Mouse (Mus musculus): ENCODE measurements at regions not wholly inside any gene's neighbourhood (a gene's known extent, or its start where the extent isn't known, plus 50 kb on each side); places are given as distances from the start of the nearest gene placed in this dataset.

- WGBS = 67% methylated on average over 6 of the region's 6 CpGs
- no peak overlapping the region for H3K4me2 ChIP-seq (replicated peaks)
- ATAC-seq (ENCODE audit: low FRiP score) = no peak
Observed at GRCm38 (mm10) chr1:94791052-94791451, 522.4 kb upstream of the Fam174a start.

DNA sequence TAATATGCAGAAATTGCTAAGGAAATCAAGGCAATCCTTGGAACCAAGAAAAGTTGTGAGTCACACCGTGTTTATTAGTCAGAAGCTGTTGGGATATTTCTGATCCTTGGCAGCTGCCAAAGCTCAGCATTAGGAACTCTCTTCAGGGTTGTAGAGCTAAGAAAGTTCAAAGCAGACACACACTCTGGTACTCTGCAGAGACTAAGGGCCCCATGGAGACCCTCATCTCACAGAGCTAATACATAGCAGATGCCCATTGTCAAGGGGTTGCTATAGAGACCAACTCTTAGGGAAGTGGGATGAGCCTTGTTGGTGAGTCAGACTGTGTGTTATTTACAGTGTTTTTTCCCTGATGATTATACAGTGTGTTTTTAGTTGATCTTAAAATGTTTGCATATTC, 517.4 kb upstream of the Fam174a start:
- WGBS = 56% methylated on average over 1 of the region's 1 CpGs
- ATAC-seq (ENCODE audit: low FRiP score) (no peak), DNase-seq (ENCODE audit: low spot score) (no peak)
- no peak overlapping the region for H3K4me2 ChIP-seq (replicated peaks)
- no peak overlapping the region for H3K4me3 ChIP-seq (replicated peaks; ENCODE audit: low read length)
- no peak overlapping the region for H3K27ac ChIP-seq
- no peaks in the 10 kb centered on the region for H3K4me1 ChIP-seq (replicated peaks; ENCODE audit: control insufficient read depth, insufficient read depth, low read length)
- H3K27me3 ChIP-seq (ENCODE audit: control insufficient read depth, insufficient read depth, low read length) = no peaks in the 10 kb centered on the region
- no peaks in the 10 kb centered on the region for H3K36me3 ChIP-seq (replicated peaks; ENCODE audit: control insufficient read depth, insufficient read depth)
- no peak overlapping the region for H3K9ac ChIP-seq
- no peaks in the 10 kb centered on the region for H3K9me3 ChIP-seq (ENCODE audit: control insufficient read depth, low read length)

More at GRCm38 (mm10) chr1:94791052-94791451, 522.4 kb upstream of the Fam174a start:
- no peak overlapping the region for H3K4me3 ChIP-seq (replicated peaks; ENCODE audit: low read length)
- no peaks in the 10 kb centered on the region for H3K36me3 ChIP-seq (replicated peaks; ENCODE audit: control insufficient read depth, insufficient read depth)
- no peaks in the 10 kb centered on the region for H3K4me1 ChIP-seq (replicated peaks; ENCODE audit: control insufficient read depth, insufficient read depth, low read length)
- H3K9me3 ChIP-seq (ENCODE audit: control insufficient read depth, low read length) = no peaks in the 10 kb centered on the region
- H3K27me3 ChIP-seq (ENCODE audit: control insufficient read depth, insufficient read depth, low read length) = no peaks in the 10 kb centered on the region
- H3K9ac ChIP-seq = no peak overlapping the region
- no peak for DNase-seq (ENCODE audit: low spot score)
- H3K27ac ChIP-seq = no peak overlapping the region

DNA sequence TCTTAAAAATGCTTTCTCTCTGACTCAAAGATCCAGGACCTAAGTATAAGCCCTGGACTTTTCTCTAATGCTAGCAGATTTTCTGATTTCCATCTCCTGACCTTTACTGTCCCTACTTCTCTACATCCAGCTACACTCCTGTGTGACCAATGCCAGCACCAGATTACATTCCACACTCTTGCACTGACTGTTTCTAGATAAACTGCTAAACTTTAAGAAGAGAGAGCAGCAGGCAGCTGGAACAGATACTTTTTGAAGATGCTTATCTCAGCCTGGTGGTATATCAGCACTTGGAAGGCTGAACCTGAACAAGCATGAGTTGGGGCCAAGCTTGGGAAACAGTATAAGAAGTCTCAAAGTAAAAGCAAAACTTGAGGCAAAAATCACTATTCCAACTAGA, 509.7 kb upstream of the Fam174a start:
- Histone ChIP-seq H3K4me2 (replicated peaks) (no peak overlapping the region), H3K9me3 (ENCODE audit: control insufficient read depth, low read length) (no peaks in the 10 kb centered on the region), H3K9ac (no peak overlapping the region), H3K36me3 (replicated peaks; ENCODE audit: control insufficient read depth, insufficient read depth) (no peaks in the 10 kb centered on the region), H3K4me1 (replicated peaks; ENCODE audit: control insufficient read depth, insufficient read depth, low read length) (no peaks in the 10 kb centered on the region), H3K27me3 (ENCODE audit: control insufficient read depth, insufficient read depth, low read length) (no peaks in the 10 kb centered on the region), H3K27ac (no peak overlapping the region), H3K4me3 (replicated peaks; ENCODE audit: low read length) (no peak overlapping the region)
- DNase-seq (ENCODE audit: low spot score) = no peak
- no peak for ATAC-seq (ENCODE audit: low FRiP score)

DNA sequence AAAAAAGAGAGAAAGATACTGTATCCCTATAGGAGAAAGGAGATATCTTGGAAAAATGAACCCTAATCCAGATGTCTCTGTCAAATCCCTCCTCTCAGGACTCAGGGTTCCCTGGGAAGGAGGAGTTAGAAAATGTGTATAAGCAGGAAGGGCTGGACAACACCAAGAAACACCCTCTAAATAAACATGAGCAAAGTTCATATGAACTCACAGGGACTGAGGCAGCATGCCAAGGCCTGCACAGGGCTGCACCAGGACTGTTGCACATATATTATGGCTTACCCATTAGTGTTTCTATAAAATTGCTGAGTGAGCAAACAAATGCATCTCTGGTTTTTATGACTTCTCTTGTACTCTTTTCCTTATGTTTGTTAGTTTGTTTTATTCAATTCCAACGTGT, 508.5 kb upstream of the Fam174a start:
- WGBS = 74% methylated on average over 1 of the region's 1 CpGs
- no peaks in the 10 kb centered on the region for H3K36me3 ChIP-seq (replicated peaks; ENCODE audit: control insufficient read depth, insufficient read depth)
- no peak for ATAC-seq (ENCODE audit: low FRiP score)
- H3K9ac ChIP-seq = no peak overlapping the region
- no peaks in the 10 kb centered on the region for H3K4me1 ChIP-seq (replicated peaks; ENCODE audit: control insufficient read depth, insufficient read depth, low read length)
- no peaks in the 10 kb centered on the region for H3K27me3 ChIP-seq (ENCODE audit: control insufficient read depth, insufficient read depth, low read length)
- H3K27ac ChIP-seq = no peak overlapping the region
- H3K4me2 ChIP-seq (replicated peaks) = no peak overlapping the region
- H3K4me3 ChIP-seq (replicated peaks; ENCODE audit: low read length) = no peak overlapping the region
- no peak for DNase-seq (ENCODE audit: low spot score)
- H3K9me3 ChIP-seq (ENCODE audit: control insufficient read depth, low read length) = no peaks in the 10 kb centered on the region

GRCm38 (mm10) chr1:94827628-94828027, 485.8 kb upstream of the Fam174a start:
- Histone ChIP-seq H3K4me1 (replicated peaks; ENCODE audit: control insufficient read depth, insufficient read depth, low read length) (no peaks in the 10 kb centered on the region), H3K4me3 (replicated peaks; ENCODE audit: low read length) (no peak overlapping the region), H3K27me3 (ENCODE audit: control insufficient read depth, insufficient read depth, low read length) (no peaks in the 10 kb centered on the region), H3K27ac (no peak overlapping the region), H3K36me3 (replicated peaks; ENCODE audit: control insufficient read depth, insufficient read depth) (no peaks in the 10 kb centered on the region), H3K4me2 (replicated peaks) (no peak overlapping the region), H3K9me3 (ENCODE audit: control insufficient read depth, low read length) (no peaks in the 10 kb centered on the region), H3K9ac (no peak overlapping the region)
- ATAC-seq (ENCODE audit: low FRiP score) (no peak), DNase-seq (ENCODE audit: low spot score) (no peak)

GRCm38 (mm10) chr1:94835982-94836381, 477.4 kb upstream of the Fam174a start:
- ATAC-seq (ENCODE audit: low FRiP score) (no peak), DNase-seq (ENCODE audit: low spot score) (no peak)
- H3K9me3 ChIP-seq (ENCODE audit: control insufficient read depth, low read length) = no peaks in the 10 kb centered on the region
- 92% methylated on average over 4 of the region's 4 CpGs for WGBS
- H3K27me3 ChIP-seq (ENCODE audit: control insufficient read depth, insufficient read depth, low read length) = no peaks in the 10 kb centered on the region
- no peak overlapping the region for H3K9ac ChIP-seq
- no peaks in the 10 kb centered on the region for H3K4me1 ChIP-seq (replicated peaks; ENCODE audit: control insufficient read depth, insufficient read depth, low read length)
- H3K4me3 ChIP-seq (replicated peaks; ENCODE audit: low read length) = no peak overlapping the region
- H3K4me2 ChIP-seq (replicated peaks) = no peak overlapping the region
- H3K27ac ChIP-seq = no peak overlapping the region
- no peaks in the 10 kb centered on the region for H3K36me3 ChIP-seq (replicated peaks; ENCODE audit: control insufficient read depth, insufficient read depth)

GRCm38 (mm10) chr1:94851522-94851921, 461.9 kb upstream of the Fam174a start:
- H3K27ac ChIP-seq = no peak overlapping the region
- no peak for DNase-seq (ENCODE audit: low spot score)
- no peak overlapping the region for H3K4me2 ChIP-seq (replicated peaks)
- H3K36me3 ChIP-seq (replicated peaks; ENCODE audit: control insufficient read depth, insufficient read depth) = no peaks in the 10 kb centered on the region
- no peaks in the 10 kb centered on the region for H3K4me1 ChIP-seq (replicated peaks; ENCODE audit: control insufficient read depth, insufficient read depth, low read length)
- ATAC-seq (ENCODE audit: low FRiP score) = no peak
- no peak overlapping the region for H3K4me3 ChIP-seq (replicated peaks; ENCODE audit: low read length)
- H3K9me3 ChIP-seq (ENCODE audit: control insufficient read depth, low read length) = no peaks in the 10 kb centered on the region
- H3K27me3 ChIP-seq (ENCODE audit: control insufficient read depth, insufficient read depth, low read length) = no peaks in the 10 kb centered on the region
- 92% methylated on average over 1 of the region's 1 CpGs for whole genome bisulfite sequencing
- H3K9ac ChIP-seq = no peak overlapping the region

DNA sequence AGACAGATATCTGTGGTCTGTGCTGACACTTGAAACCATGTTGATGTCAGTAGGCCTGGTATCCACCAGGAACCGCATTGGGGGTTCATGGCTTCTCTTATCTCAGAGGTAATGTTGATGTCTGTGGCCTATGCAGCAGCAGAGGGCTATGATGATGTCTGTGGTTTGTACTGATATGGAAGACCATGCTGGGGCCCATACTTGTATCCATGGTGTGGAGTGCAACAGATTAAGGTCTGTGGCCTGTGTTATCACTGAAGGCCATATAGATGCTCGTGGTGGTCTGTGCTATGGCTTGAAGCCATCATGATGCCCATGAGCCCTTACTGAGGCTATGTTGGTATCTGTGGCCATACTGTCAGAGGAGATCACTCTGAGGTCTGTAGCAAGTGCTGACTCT, 455.0 kb upstream of the Fam174a start:
- no peak overlapping the region for H3K4me3 ChIP-seq (replicated peaks; ENCODE audit: low read length)
- no peak overlapping the region for H3K4me2 ChIP-seq (replicated peaks)
- 89% methylated on average over 2 of the region's 2 CpGs for WGBS
- H3K27ac ChIP-seq = no peak overlapping the region
- DNase-seq (ENCODE audit: low spot score) (no peak), ATAC-seq (ENCODE audit: low FRiP score) (no peak)
- no peak overlapping the region for H3K9ac ChIP-seq
- no peaks in the 10 kb centered on the region for H3K27me3 ChIP-seq (ENCODE audit: control insufficient read depth, insufficient read depth, low read length)
- no peaks in the 10 kb centered on the region for H3K9me3 ChIP-seq (ENCODE audit: control insufficient read depth, low read length)
- no peaks in the 10 kb centered on the region for H3K4me1 ChIP-seq (replicated peaks; ENCODE audit: control insufficient read depth, insufficient read depth, low read length)
- H3K36me3 ChIP-seq (replicated peaks; ENCODE audit: control insufficient read depth, insufficient read depth) = no peaks in the 10 kb centered on the region

DNA sequence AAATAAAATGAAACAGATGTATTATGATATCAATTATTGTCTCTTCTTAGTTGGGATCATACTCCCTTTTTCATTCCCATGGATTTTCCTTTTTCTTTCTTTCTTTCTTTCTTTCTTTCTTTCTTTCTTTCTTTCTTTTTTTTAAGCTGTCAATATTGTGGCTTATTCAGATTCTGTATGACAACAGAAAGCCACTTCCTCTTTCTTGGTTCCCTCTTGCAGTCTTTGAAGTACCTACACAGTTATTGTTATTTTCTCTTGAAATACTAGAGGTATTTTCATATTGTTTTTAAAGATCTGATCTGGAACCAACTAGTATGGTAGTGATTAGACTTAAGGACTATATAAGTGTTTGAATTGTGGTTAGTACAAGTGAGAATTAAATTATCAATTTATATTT, 444.6 kb upstream of the Fam174a start:
- Histone ChIP-seq H3K27me3 (ENCODE audit: control insufficient read depth, insufficient read depth, low read length) (no peaks in the 10 kb centered on the region), H3K9ac (no peak overlapping the region), H3K27ac (no peak overlapping the region), H3K4me1 (replicated peaks; ENCODE audit: control insufficient read depth, insufficient read depth, low read length) (no peaks in the 10 kb centered on the region), H3K4me3 (replicated peaks; ENCODE audit: low read length) (no peak overlapping the region), H3K9me3 (ENCODE audit: control insufficient read depth, low read length) (no peaks in the 10 kb centered on the region), H3K36me3 (replicated peaks; ENCODE audit: control insufficient read depth, insufficient read depth) (no peaks in the 10 kb centered on the region), H3K4me2 (replicated peaks) (no peak overlapping the region)
- ATAC-seq (ENCODE audit: low FRiP score) = no peak
- no peak for DNase-seq (ENCODE audit: low spot score)

- H3K27ac ChIP-seq = no peak overlapping the region
- no peaks in the 10 kb centered on the region for H3K36me3 ChIP-seq (replicated peaks; ENCODE audit: control insufficient read depth, insufficient read depth)
- H3K27me3 ChIP-seq (ENCODE audit: control insufficient read depth, insufficient read depth, low read length) = no peaks in the 10 kb centered on the region
- no peak for DNase-seq (ENCODE audit: low spot score)
- H3K4me1 ChIP-seq (replicated peaks; ENCODE audit: control insufficient read depth, insufficient read depth, low read length) = no peaks in the 10 kb centered on the region
- no peak overlapping the region for H3K9ac ChIP-seq
- H3K9me3 ChIP-seq (ENCODE audit: control insufficient read depth, low read length) = no peaks in the 10 kb centered on the region
- H3K4me2 ChIP-seq (replicated peaks) = no peak overlapping the region
- no peak for ATAC-seq (ENCODE audit: low FRiP score)
- WGBS = 93% methylated on average over 1 of the region's 1 CpGs
- no peak overlapping the region for H3K4me3 ChIP-seq (replicated peaks; ENCODE audit: low read length)
Observed at GRCm38 (mm10) chr1:94880553-94880952, 432.9 kb upstream of the Fam174a start.
